8 mouse cellular contexts compared by ENCODE assay signal in the genomic region with DNA sequence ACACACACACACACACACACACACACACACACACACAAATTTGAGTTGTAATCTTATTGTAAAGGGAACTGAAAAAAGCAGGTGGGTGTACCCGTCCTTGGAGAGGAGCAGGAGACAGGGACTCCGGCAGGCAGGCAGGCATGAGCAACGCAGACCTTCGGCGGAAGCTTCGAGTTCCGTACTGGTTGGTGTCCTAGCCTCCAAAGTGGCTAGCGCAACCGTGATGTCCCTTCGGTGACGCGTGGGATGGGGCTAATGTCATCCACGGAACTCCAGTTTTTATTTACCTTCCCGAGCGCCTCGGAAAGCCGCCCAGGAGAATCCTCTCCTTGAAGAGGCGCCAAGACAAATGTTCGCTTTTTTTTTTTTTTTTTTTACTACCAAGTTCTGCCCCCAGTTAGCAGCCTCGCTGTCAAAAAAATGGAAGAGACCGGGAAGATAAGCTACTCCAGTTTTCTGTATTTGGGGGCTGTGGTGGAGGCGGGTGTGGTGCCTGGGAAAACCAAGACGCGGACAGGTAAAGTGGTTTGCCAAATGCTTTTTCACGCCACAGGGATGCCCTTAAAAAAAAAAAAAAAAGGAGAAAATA. TPM values are rescaled to one million over a fixed set of nuclear protein-coding genes. Genes with fewer than 3 reads are reported as not detected.
DNase-seq lines count a peak whose midpoint lies in the region; ATAC-seq and TF ChIP-seq lines count a peak whose summit lies in the region.

No protein-coding gene starts in this region.

- H3K4me1 ChIP-seq in heart, embryonic 13.5 days = peaks cover 70% of the 10 kb centered on the region
- H3K4me1 ChIP-seq in G1E (ENCODE audit: insufficient read depth, low read depth, low read length) = peaks cover 82% of the 10 kb centered on the region
- peaks cover 25% of the 10 kb centered on the region for H3K4me1 ChIP-seq in forebrain, embryonic 14.5 days (ENCODE audit: control insufficient read depth, insufficient read depth, low read length)
- H3K4me1 ChIP-seq in limb, embryonic 15.5 days = peaks cover 53% of the 10 kb centered on the region
- peaks cover 15% of the 10 kb centered on the region for H3K4me1 ChIP-seq in small intestine, adult 2 months (ENCODE audit: control insufficient read depth, insufficient read depth, insufficient read length, low read length)

- H3K9ac ChIP-seq in heart, embryonic 13.5 days = peak overlapping the region; percentile 86
- H3K9ac ChIP-seq in forebrain, embryonic 14.5 days (ENCODE audit: low read length) = peak overlapping the region; percentile 64
- peak overlapping the region; percentile 55 for H3K9ac ChIP-seq in limb, embryonic 15.5 days

- H3K36me3 ChIP-seq in heart, embryonic 13.5 days = no peaks in the 10 kb centered on the region
- peaks cover 9% of the 10 kb centered on the region for H3K36me3 ChIP-seq in G1E (replicated peaks)
- no peaks in the 10 kb centered on the region for H3K36me3 ChIP-seq in forebrain, embryonic 14.5 days (ENCODE audit: control insufficient read depth, insufficient read depth, low read length)
- H3K36me3 ChIP-seq in limb, embryonic 15.5 days = no peaks in the 10 kb centered on the region
- no peaks in the 10 kb centered on the region for H3K36me3 ChIP-seq in small intestine, adult 2 months (ENCODE audit: control insufficient read depth, insufficient read depth, low read length)

- ATAC-seq in heart, embryonic 13.5 days (ENCODE audit: extremely low read depth, insufficient number of reproducible peaks, low FRiP score, low TSS enrichment) = no peak
- ATAC-seq in G1E (ENCODE audit: extremely low read depth, insufficient number of reproducible peaks, low FRiP score, poor library complexity, severe bottlenecking) = no peak
- ATAC-seq in forebrain, embryonic 14.5 days = peak; percentile 29; the same call in 1 of the 2 replicates
- no peak for ATAC-seq in limb, embryonic 15.5 days (ENCODE audit: insufficient number of reproducible peaks, low FRiP score, low TSS enrichment, low read depth)

- TF ChIP-seq POLR2A in small intestine, adult 2 months (IDR thresholded peaks at IDR 0.05; ENCODE audit: low read depth, low read length) = no peak

- DNase-seq in heart, postnatal 14 days = no peak
- no peak for DNase-seq in G1E (ENCODE audit: low spot score)
- peak; percentile 38 for DNase-seq in forebrain, embryonic 14.5 days (ENCODE audit: low spot score)
- DNase-seq in adrenal gland, postnatal 25 days = no peak
- DNase-seq in adrenal gland, adult (ENCODE audit: inconsistent age in 2 of 2, low spot score in 1 of 2) = no peak

- H3K9me3 ChIP-seq in heart, embryonic 13.5 days = no peaks in the 10 kb centered on the region
- no peaks in the 10 kb centered on the region for H3K9me3 ChIP-seq in G1E (replicated peaks)
- no peaks in the 10 kb centered on the region for H3K9me3 ChIP-seq in forebrain, embryonic 14.5 days (replicated peaks; ENCODE audit: control insufficient read depth, low read length)
- H3K9me3 ChIP-seq in limb, embryonic 15.5 days = no peaks in the 10 kb centered on the region

- WGBS in heart, embryonic 13.5 days = under 1% methylated on average over 25 of the region's 25 CpGs
- WGBS in forebrain, embryonic 14.5 days = 2% methylated on average over 25 of the region's 25 CpGs
- WGBS in limb, embryonic 15.5 days = under 1% methylated on average over 25 of the region's 25 CpGs
- WGBS in small intestine, adult 2 months = under 1% methylated on average over 25 of the region's 25 CpGs

- peak overlapping the region; percentile 61 for H3K4me3 ChIP-seq in heart, embryonic 13.5 days
- H3K4me3 ChIP-seq in G1E (ENCODE audit: low read depth, low read length) = peak overlapping the region; percentile 73
- peak overlapping the region; percentile 41 for H3K4me3 ChIP-seq in forebrain, embryonic 14.5 days (ENCODE audit: low read depth, low read length)
- peak overlapping the region; percentile 55 for H3K4me3 ChIP-seq in limb, embryonic 15.5 days
- H3K4me3 ChIP-seq in small intestine, adult 2 months (ENCODE audit: low read depth, low read length) = peak overlapping the region; percentile 60

- peak overlapping the region; percentile 85 for H3K27ac ChIP-seq in heart, embryonic 13.5 days (replicated peaks)
- H3K27ac ChIP-seq in forebrain, embryonic 14.5 days (ENCODE audit: low read depth, low read length) = no peak overlapping the region
- H3K27ac ChIP-seq in limb, embryonic 15.5 days = peak overlapping the region; percentile 90
- H3K27ac ChIP-seq in small intestine, adult 2 months (ENCODE audit: insufficient read depth, low read depth, low read length) = peak overlapping the region; percentile 54

- peak overlapping the region; percentile 96 for H3K4me2 ChIP-seq in heart, embryonic 13.5 days
- H3K4me2 ChIP-seq in forebrain, embryonic 14.5 days (ENCODE audit: low read length) = peak overlapping the region; percentile 91
- peak overlapping the region; percentile 86 for H3K4me2 ChIP-seq in limb, embryonic 15.5 days

- intact Hi-C loops in heart, postnatal 14 days (cut with DNase I) = loop anchor here (2.0 kb wide), 2 partner anchors 39 to 73 kb away; no protein-coding TSS in a partner anchor

- H3K27me3 ChIP-seq in heart, embryonic 13.5 days (replicated peaks) = no peaks in the 10 kb centered on the region
- no peaks in the 10 kb centered on the region for H3K27me3 ChIP-seq in G1E (ENCODE audit: insufficient read depth, low read length)
- H3K27me3 ChIP-seq in forebrain, embryonic 14.5 days (replicated peaks; ENCODE audit: control insufficient read depth, insufficient read depth, low read length) = no peaks in the 10 kb centered on the region
- H3K27me3 ChIP-seq in limb, embryonic 15.5 days = no peaks in the 10 kb centered on the region
- no peaks in the 10 kb centered on the region for H3K27me3 ChIP-seq in small intestine, adult 2 months (ENCODE audit: control insufficient read depth, insufficient read depth, low read length)

- TF ChIP-seq CTCF in G1E (IDR thresholded peaks at IDR 0.05; ENCODE audit: low read depth, low read length) = no peak
- TF ChIP-seq CTCF in small intestine, adult 2 months (IDR thresholded peaks at IDR 0.05; ENCODE audit: extremely low read depth, insufficient read length, insufficient replicate concordance, low read depth, low read length) = no peak

RNA-seq across cellular contexts. Expression of a gene that starts 6.0 kb away (rescaled TPM):
- 14.6 and 15.7 TPM in 2 replicates for polyA plus RNA-seq in heart, embryonic 13.5 days (2015; fragmentation: Nextera tagmentation; extraction: Ambion mirVana)
- total RNA-seq in heart, postnatal 14 days (2021) = 10 to 100 TPM; 71.2 to 71.8 TPM
- total RNA-seq in G1E (2014; fragmentation: Nextera tagmentation) = 38.0 and 52.2 TPM in 2 replicates
- total RNA-seq in G1E (2017) = 39.4 and 45.6 TPM in 2 replicates
- polyA plus RNA-seq in G1E (2012) = 36.5 and 44.9 TPM in 2 replicates
- 19.3 and 20.5 TPM in 2 replicates for polyA plus RNA-seq in forebrain, embryonic 14.5 days (2014; fragmentation: Nextera tagmentation; extraction: Ambion mirVana)
- 22.9 and 25.8 TPM in 2 replicates for polyA plus RNA-seq in limb, embryonic 15.5 days (2015; fragmentation: Nextera tagmentation; extraction: Ambion mirVana)
- 19.8 and 38.5 TPM in 2 replicates for polyA plus RNA-seq in small intestine, adult 2 months (2012; rRNA removed)
- 109 and 113 TPM in 2 replicates for total RNA-seq in adrenal gland, postnatal 25 days (2021)

RNA-seq across cellular contexts. Expression of a gene that starts 14.2 kb away (rescaled TPM):
- polyA plus RNA-seq in heart, embryonic 13.5 days (2015; fragmentation: Nextera tagmentation; extraction: Ambion mirVana) = 5.9 and 6.4 TPM in 2 replicates
- total RNA-seq in heart, postnatal 14 days (2021) = 10 to 100 TPM; 20.7 to 31.5 TPM
- 0.75 and 3.1 TPM in 2 replicates for total RNA-seq in G1E (2014; fragmentation: Nextera tagmentation)
- 0.93 TPM in 2 replicates for total RNA-seq in G1E (2017)
- 2.3 TPM in 2 replicates for polyA plus RNA-seq in G1E (2012)
- polyA plus RNA-seq in forebrain, embryonic 14.5 days (2014; fragmentation: Nextera tagmentation; extraction: Ambion mirVana) = 2.2 and 3.1 TPM in 2 replicates
- polyA plus RNA-seq in limb, embryonic 15.5 days (2015; fragmentation: Nextera tagmentation; extraction: Ambion mirVana) = 1.2 TPM in 2 replicates
- polyA plus RNA-seq in small intestine, adult 2 months (2012; rRNA removed) = 59.8 and 206 TPM in 2 replicates
- 234 and 238 TPM in 2 replicates for total RNA-seq in adrenal gland, postnatal 25 days (2021)

RNA-seq across cellular contexts. Expression of a gene that starts 15.4 kb away (rescaled TPM):
- 22.3 and 23.1 TPM in 2 replicates for polyA plus RNA-seq in heart, embryonic 13.5 days (2015; fragmentation: Nextera tagmentation; extraction: Ambion mirVana)
- total RNA-seq in heart, postnatal 14 days (2021) = 10 to 100 TPM; 23.6 to 25.0 TPM
- total RNA-seq in G1E (2014; fragmentation: Nextera tagmentation) (51.8 and 64.6 TPM in 2 replicates), G1E (2017) (13.9 and 17.8 TPM in 2 replicates)
- polyA plus RNA-seq in G1E (2012) = 37.4 and 42.7 TPM in 2 replicates
- 41.0 and 45.0 TPM in 2 replicates for polyA plus RNA-seq in forebrain, embryonic 14.5 days (2014; fragmentation: Nextera tagmentation; extraction: Ambion mirVana)
- 30.0 and 32.5 TPM in 2 replicates for polyA plus RNA-seq in limb, embryonic 15.5 days (2015; fragmentation: Nextera tagmentation; extraction: Ambion mirVana)
- 11.7 and 22.0 TPM in 2 replicates for polyA plus RNA-seq in small intestine, adult 2 months (2012; rRNA removed)
- total RNA-seq in adrenal gland, postnatal 25 days (2021) = 37.2 and 41.5 TPM in 2 replicates

RNA-seq across cellular contexts. Expression of a gene that starts 47.3 kb away (rescaled TPM):
- 0.64 and 0.98 TPM in 2 replicates for polyA plus RNA-seq in heart, embryonic 13.5 days (2015; fragmentation: Nextera tagmentation; extraction: Ambion mirVana)
- total RNA-seq in heart, postnatal 14 days (2021) = 1 to 10 TPM in 1 of 2 experiments, under 1 TPM in 1; 0.61 to 1.0 TPM
- total RNA-seq in G1E (2014; fragmentation: Nextera tagmentation) (0.34 TPM in 1 of 2 replicates, not detected in the other), G1E (2017) (0.12 and 0.27 TPM in 2 replicates)
- 0.19 and 0.35 TPM in 2 replicates for polyA plus RNA-seq in G1E (2012)
- polyA plus RNA-seq in forebrain, embryonic 14.5 days (2014; fragmentation: Nextera tagmentation; extraction: Ambion mirVana) = 3.0 and 4.5 TPM in 2 replicates
- 11.1 TPM in 2 replicates for polyA plus RNA-seq in limb, embryonic 15.5 days (2015; fragmentation: Nextera tagmentation; extraction: Ambion mirVana)
- polyA plus RNA-seq in small intestine, adult 2 months (2012; rRNA removed) = 11.4 and 47.6 TPM in 2 replicates
- 0.52 and 0.70 TPM in 2 replicates for total RNA-seq in adrenal gland, postnatal 25 days (2021)

RNA-seq across cellular contexts. Expression of a gene that starts 48.9 kb away (rescaled TPM):
- polyA plus RNA-seq in heart, embryonic 13.5 days (2015; fragmentation: Nextera tagmentation; extraction: Ambion mirVana) = 30.0 and 32.0 TPM in 2 replicates
- 100 to 1,000 TPM; 123 to 130 TPM for total RNA-seq in heart, postnatal 14 days (2021)
- total RNA-seq in G1E (2014; fragmentation: Nextera tagmentation) (58.0 and 68.0 TPM in 2 replicates), G1E (2017) (20.1 and 20.3 TPM in 2 replicates)
- 32.3 and 33.1 TPM in 2 replicates for polyA plus RNA-seq in G1E (2012)
- 164 and 199 TPM in 2 replicates for polyA plus RNA-seq in forebrain, embryonic 14.5 days (2014; fragmentation: Nextera tagmentation; extraction: Ambion mirVana)
- 38.4 and 39.6 TPM in 2 replicates for polyA plus RNA-seq in limb, embryonic 15.5 days (2015; fragmentation: Nextera tagmentation; extraction: Ambion mirVana)
- 46.5 and 128 TPM in 2 replicates for polyA plus RNA-seq in small intestine, adult 2 months (2012; rRNA removed)
- total RNA-seq in adrenal gland, postnatal 25 days (2021) = 82.5 and 89.4 TPM in 2 replicates
